Mouse (Mus musculus): ENCODE measurements around the gene Rwdd4a. TPM values are rescaled to one million over a fixed set of nuclear protein-coding genes. Genes with fewer than 3 reads are reported as not detected.

Gene Rwdd4a
- 10 to 100 TPM; 32.9 to 34.0 TPM for total RNA-seq (2021)

DNA sequence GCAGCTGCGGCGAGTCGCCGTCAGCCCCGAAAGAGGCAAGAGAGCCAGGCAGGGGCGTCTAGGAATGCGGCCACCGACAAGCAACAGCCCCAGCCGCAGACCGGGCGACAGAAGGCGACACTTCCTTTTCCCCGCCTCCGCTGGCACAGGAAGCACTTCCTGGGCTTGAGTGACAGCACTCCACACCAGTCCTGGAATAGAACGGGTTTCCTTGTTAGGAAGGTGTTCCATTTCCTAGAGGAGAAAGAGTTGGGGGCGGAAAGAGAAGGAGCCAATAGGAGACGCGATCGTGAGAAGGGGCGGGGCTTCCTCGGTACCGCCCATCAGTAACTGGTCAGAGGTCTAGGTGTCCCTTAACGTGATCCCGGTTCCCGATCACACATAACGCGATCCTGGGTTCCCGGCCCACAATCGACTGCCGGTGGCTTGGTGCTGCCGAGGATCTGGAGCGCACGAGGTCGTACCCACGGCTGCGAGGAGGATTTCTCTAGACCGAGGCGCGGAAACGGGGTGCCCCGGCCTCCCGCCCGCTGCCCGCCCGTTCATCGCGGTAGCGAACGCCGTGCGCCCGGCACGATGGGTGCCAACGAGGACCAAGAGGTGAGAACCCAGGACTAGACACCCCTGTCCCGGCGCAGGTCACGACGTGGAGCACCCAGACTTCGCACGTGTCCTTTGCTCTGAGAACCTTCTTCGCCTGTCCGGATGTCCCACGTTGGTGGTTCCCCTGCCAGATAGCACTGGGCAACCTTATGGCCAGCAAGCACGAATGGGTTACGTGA lies at the start of gene Rwdd4a, which contains the start of gene Trappc11:
TSS of gene Rwdd4a (plus strand) at position 321 of the 782 bp plus-strand sequence.
TSS of gene Trappc11 (minus strand) at position 127 of the 782 bp plus-strand sequence.
- DNase-seq (ENCODE audit: low spot score in 2 of 2) = peak; percentile 94 to 99
- intact Hi-C loops (cut with DNase I) = loop anchor here (5.0 kb wide), 2 partner anchors 139 to 159 kb away; no protein-coding TSS in a partner anchor

DNA sequence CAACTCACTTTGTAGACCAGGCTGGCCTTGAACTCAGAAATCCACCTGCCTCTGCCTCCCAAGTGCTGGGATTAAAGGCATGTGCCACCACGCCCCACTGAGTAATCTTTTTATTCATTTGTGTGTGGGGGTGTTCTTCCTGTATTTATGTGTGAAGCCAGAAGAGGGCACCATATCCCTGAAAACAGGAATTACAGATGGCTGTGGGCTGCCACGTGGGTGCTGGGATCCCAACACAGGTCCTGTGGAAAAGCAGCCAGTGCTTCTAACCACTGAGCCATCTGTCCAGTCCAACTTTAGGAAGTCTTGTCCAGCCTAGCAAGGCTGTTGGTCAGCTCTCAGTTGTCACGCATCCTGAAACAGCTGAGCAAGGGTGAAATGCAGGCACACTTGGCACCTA lies 46.2 kb upstream of the Rwdd4a start:
- DNase-seq (ENCODE audit: low spot score in 2 of 2) = no peak

DNA sequence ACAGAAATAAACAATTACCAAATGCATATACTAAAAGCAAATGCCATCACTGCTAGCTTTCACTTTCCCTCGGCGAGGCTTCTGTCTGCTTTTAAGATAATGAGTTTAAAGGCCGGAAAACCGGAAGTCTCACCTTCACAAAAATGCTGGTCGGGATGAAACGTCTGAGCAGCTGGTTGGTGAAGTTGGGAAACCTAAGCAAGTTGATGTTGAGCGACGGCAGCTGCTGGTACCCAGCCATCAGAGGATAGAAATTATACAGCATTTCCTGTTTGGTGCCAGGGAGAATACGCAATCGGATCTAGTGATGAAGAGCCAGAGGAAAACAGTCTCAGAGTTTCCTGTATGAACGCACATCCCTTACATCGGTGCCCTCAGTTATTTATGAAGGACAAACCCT lies 40.4 kb upstream of the Rwdd4a start:
- intact Hi-C loops (cut with DNase I) = no loop called here
- DNase-seq (ENCODE audit: low spot score in 2 of 2) = no peak

More for the DNA sequence above, 46.2 kb upstream of the Rwdd4a start:
- intact Hi-C loops (cut with DNase I) = no loop called here

DNA sequence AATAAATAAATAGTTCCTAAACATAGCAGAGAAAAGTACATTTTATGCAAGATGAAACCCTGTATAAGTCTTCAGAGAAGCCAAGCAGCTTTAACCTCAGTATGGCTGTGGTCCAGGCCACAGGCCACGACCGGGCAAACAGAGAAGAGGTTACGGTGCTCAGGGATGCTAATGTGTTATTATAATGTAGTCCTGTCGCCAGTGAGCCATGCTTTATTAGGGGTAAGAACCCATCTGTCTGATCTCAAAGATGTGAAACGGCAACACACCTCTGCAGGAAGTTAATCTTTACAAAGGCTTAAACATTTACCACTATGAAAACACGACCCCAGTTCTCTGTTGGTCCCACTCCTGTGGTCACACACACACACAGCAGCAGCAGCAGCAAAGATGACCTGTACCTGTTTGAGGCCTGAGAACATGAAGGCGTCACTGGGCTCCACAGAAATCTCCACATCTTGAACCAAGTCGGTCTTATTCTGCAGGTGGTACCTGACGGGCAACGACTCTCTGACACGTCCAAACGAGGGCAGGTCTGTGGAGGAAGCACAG lies 38.8 kb upstream of the Rwdd4a start:
- intact Hi-C loops (cut with DNase I) = no loop called here
- DNase-seq (ENCODE audit: low spot score in 2 of 2) = no peak

DNA sequence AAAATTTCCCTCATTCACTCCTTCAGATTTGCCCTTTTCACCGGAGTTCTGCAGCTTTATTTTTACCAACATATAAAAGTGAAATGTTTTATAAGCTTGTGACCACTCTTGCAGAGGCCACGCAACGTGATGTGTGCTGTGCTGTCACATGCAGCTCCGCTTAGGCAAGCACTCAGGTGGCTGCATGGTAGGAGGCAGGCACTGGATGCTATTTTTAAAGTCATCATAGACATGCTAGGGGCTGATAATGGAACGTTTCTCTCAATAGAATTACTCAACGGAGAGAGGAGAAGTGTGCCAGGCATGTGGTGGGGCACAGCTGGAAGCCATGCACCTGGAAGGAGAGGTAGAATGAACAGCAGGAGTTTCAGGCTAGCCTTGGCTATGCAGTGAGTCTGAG lies 38.0 kb upstream of the Rwdd4a start:
- intact Hi-C loops (cut with DNase I) = no loop called here
- DNase-seq (ENCODE audit: low spot score in 2 of 2) = no peak

DNA sequence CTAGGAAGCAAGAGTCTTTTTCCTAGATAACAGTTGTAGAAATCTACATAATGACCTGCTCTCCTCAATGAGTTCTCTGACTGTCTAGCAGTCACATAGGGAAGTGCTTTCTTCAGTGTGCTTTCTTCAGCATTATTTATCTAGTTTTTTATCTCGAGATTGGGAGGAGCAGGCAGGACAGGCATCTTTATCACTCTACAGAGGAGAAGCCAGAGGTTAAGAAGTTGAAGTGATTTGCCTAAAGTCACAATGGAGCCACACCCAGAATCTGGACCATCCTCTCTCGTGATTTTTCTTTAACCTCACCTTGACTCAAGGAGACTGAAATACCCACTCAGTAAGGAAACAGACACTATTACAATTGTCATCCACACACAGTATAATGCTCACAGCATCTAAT lies 31.5 kb upstream of the Rwdd4a start:
- no peak for DNase-seq (ENCODE audit: low spot score in 2 of 2)
- intact Hi-C loops (cut with DNase I) = no loop called here

DNA sequence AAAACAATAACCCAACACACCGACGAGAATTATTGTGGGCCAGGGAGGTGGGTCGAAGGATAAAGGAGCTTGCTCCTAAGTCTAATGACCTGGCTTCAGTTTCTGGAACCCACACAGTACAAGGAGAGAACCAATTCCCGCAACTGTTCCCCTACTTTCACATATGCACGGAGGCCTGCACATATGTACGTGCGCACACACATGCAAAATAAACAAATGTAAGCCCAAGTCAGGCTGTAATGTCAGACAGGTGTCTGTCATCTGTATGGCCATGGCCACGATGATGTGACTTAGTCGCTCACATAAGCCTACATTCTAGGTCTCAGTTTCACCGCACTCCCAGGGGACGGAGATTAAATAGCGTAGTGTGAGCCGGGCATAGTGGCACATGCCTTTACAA lies 30.9 kb upstream of the Rwdd4a start:
- intact Hi-C loops (cut with DNase I) = no loop called here
- no peak for DNase-seq (ENCODE audit: low spot score in 2 of 2)

DNA sequence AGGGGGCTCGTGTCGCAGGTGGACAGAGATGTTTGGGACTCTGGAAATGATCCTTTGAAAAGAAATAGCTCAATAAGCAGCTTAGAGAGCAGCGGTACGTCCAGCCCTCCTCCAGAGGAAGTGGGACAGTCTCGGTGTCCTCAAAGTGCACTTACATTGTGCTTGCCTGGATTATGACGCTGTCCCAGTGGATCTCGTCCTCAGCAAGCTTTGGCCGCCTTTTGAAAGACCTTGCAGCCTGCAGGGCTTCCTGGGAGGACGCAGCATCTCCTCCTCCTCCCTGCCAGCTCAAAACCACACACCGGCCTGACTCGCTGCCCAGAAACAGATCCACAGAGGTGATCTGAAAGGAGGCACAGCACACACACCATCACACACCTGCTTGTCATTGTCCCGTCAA lies 28.0 kb upstream of the Rwdd4a start:
- intact Hi-C loops (cut with DNase I) = no loop called here
- DNase-seq (ENCODE audit: low spot score in 2 of 2) = no peak

DNA sequence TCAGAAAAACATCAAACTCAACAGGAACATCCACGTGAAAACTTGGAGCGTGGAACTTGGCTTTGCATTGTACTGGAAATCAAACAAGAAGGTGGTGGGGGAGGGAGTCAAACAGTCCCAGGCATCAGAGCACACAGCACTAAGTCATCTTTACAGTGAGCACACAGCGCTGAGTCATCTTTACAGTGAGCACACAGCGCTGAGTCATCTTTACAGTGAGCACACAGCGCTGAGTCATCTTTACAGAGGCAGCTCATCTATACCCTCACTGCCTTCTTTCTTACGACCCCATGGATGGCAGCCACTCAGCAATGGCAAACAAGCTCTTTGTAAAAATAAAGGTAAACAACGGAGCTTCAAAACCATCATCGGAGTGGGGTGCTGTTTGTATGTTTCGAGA lies 22.5 kb upstream of the Rwdd4a start:
- intact Hi-C loops (cut with DNase I) = no loop called here
- DNase-seq (ENCODE audit: low spot score in 2 of 2) = no peak

DNA sequence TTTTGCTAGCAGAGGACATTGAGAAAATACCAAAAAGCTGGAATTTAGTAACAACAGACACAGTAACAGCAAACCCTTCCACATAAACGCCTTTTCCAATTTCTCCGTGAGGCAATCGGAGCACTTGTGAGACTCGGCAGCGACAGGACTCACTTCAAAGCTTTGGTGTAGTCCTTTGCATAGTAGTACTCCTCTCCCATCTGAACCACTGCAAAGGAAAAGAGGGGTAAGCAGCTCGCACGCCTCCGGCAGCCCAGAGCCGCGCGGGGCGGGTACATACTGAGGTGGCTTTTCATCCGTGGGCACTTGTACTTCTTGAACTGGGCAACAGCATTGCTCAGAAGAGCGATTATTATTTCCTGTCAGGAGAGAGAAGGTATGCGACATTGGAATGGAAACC lies 19.9 kb upstream of the Rwdd4a start:
- intact Hi-C loops (cut with DNase I) = no loop called here

DNA sequence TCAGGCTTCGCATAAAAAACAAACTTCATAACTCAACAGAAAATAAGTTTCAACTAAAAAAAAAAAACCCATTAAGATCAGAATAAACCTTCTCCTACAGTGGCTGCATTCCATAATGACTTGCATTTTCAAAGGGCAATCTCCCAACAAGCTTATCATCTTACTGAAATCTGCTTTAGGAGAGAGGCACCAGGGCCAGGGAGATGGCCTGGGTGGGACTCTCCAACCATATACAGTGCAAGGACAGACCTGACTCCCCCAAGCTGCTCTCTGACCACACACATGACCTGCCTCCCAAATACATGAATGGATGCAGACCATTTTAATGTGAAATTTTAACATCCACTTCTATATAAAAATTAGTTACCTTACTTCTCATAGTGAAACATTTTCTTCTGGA lies 5.4 kb upstream of the Rwdd4a start:
- no peak for DNase-seq (ENCODE audit: low spot score in 2 of 2)
- intact Hi-C loops (cut with DNase I) = no loop called here

More for the DNA sequence above, 19.9 kb upstream of the Rwdd4a start:
- no peak for DNase-seq (ENCODE audit: low spot score in 2 of 2)

DNA sequence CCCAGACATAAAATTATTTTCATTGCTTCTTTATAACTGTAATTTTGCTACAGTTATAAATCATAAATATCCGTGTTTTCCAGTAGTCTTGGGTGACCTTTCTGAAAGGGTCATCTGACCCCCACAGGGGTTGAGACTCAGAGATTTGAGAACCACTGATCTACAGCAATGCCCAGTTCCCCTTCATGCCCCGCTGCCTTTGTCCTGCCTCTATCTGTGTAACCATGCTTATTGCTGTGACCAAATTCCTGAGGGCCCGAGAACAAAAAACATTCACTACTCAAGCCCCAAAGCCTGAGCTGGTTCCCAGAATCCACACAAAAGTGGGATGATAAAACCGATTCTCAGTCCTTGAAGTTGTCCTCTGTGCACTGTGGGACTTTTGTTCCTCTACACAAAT lies 4.9 kb downstream of the Rwdd4a start:
- DNase-seq (ENCODE audit: low spot score in 2 of 2) = no peak
- intact Hi-C loops (cut with DNase I) = no loop called here

DNA sequence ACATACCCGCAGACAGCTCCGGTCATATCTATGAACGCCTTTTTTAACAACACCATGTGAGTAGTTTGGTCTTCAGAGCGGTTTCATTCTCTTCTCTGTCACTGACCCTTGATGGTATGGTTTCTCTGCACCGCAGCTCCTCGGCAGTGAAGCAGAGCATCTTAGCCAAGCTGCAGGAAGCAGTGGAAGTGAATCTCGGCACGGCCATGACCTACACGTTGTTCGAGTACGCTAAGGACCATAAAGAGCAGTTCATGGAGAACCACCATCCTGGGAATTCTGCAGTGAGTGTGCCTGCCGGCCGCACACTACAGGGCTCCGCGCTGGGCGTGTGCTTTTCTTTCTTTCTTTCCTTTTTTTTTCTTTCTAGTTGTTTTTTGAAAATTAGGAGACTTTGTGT lies 9.3 kb downstream of the Rwdd4a start:
- no peak for DNase-seq (ENCODE audit: low spot score in 2 of 2)
- intact Hi-C loops (cut with DNase I) = no loop called here

DNA sequence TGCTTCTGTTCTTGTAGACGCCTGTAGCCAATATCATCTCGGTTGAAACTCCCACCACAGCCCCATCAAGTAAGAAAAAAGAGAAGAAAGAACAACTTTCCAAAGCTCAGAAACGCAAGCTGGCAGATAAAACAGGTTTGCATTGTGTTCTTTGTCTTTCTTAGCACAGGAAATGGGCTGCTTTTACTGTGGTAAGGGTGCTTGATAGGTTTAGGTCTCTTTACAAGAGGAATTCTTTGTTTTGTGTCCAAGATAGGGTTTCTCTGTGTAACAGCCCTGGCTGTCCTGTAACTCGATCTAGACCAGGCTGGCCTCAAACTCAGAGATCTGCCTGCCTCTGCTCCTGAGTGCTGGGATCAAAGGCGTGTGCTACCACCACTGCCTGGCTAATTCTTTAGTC lies 10.6 kb downstream of the Rwdd4a start:
- intact Hi-C loops (cut with DNase I) = no loop called here

DNA sequence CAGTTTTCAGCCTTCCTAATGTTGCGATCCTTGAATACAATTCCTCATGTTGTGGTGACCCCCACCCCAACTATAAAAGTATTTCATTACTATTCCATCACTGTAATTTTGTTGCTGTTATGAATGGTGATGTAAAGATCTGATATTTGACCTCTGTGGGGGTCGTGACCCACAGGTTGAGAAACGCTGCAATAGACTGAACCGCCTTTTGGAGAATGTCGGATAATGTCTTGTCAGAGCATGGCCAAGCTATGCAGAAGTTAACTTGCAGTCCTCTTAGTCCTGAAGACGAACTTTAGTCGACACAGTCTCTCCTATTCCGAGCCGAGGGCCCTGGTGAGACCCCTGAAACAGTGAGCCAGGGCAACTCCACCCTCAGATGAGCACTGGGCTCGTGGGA lies 13.6 kb downstream of the Rwdd4a start:
- intact Hi-C loops (cut with DNase I) = no loop called here

More for the DNA sequence above, 10.6 kb downstream of the Rwdd4a start:
- DNase-seq (ENCODE audit: low spot score in 2 of 2) = no peak

DNA sequence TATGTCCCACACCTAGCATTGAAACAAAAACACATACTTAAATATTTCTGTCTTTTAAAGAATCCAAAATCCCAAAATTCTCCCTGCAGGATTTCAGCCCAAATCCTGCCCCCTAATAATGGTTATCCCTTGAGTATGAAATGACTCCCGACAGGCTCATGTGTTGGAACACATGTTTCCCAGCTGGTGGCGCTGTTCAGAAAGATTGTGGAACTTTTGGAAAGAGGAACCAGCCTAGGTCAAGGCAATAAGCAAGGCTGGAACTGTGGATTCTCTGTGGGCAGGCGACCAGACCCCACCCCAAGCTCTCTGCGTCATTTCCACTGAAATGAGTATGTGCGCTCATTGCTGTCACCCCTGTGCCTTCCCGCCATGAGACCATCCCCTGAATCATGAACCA lies 20.1 kb downstream of the Rwdd4a start:
- intact Hi-C loops (cut with DNase I) = loop anchor here (5.0 kb wide), 1 partner anchor 139 kb away; no protein-coding TSS in a partner anchor
- no peak for DNase-seq (ENCODE audit: low spot score in 2 of 2)

More for the DNA sequence above, 13.6 kb downstream of the Rwdd4a start:
- DNase-seq (ENCODE audit: low spot score in 2 of 2) = no peak

DNA sequence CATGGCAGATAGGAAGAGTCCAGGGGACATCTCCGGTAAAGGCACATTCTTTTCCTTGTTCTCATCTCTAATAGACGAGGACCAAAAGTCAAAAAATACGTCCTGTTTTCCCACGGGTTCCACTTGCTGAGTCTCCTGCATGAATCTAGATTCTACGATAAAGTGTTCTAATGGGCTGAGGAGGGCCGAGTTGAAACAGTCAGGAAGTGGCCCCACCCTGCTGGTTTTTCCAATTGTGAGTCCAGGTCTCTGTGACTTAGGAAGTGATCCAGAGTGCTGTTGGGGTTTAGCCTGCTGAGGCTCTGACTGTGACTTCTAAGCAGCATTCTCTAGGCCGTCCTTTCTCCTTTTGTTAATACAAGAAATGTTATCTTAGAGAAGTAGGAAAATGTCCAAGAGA lies 23.0 kb downstream of the Rwdd4a start:
- intact Hi-C loops (cut with DNase I) = no loop called here
- DNase-seq (ENCODE audit: low spot score in 2 of 2) = no peak

DNA sequence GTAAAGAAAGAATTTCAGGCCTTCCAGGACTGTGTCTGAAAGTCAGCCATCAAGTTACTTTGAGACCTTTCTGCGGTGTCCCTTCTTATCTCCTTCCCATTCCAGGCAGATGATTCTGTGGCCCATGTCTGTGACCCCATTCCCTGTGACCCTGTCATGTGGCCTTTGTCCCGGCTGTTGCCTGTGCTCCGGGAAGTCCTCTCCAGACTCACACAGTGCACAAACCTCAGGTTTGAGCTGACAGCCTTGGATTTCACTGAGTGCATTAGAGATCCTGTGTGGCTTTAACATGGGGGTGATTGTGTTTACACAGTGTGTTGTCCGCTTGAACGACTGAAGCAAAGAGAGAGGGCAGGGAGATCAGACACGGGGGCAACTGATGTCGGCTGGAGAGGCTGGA lies 24.8 kb downstream of the Rwdd4a start:
- intact Hi-C loops (cut with DNase I) = no loop called here
- DNase-seq (ENCODE audit: low spot score in 2 of 2) = no peak

DNA sequence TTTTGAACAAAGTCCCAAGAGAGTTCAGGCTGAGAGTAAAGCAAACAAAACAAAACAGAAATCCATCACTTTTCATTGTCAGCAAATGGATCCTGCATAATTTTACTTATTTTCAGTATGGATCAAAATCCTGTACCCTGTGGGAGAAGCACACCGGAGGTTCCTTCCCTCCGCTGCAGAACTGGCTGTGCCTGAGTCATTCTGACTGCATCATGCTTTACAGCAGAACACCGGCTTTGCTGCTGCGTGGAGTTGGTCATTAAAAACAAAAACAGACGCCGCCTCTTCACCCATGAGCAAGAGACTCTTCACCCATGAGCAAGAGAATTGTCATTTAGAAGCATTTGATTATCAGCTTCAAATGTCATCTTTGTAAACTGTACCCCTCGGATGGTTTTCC lies 27.3 kb downstream of the Rwdd4a start:
- peak in 1 of 2 experiments; percentile 42 for DNase-seq (ENCODE audit: low spot score in 2 of 2)
- intact Hi-C loops (cut with DNase I) = loop anchor here (5.0 kb wide), 1 partner anchor 82 kb away; no protein-coding TSS in a partner anchor

DNA sequence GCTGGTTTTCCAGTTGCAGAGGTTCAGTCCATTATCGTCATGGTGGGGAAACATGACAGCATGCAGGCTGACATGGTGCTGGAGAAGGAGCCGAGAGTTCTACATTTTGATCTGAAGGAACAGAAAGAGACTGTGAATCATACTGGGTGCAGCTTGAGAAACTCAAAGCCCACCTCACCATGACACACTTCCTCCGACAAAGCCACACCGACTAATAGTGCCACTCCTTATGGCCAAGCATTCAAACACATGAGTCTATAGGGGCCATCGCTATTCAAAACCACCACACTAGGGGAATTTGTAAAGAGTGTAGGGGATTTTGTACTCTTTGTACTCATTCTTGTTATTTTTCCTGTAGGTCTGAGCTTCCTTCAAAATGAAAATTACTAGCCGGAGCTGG lies 33.1 kb downstream of the Rwdd4a start:
- DNase-seq (ENCODE audit: low spot score in 2 of 2) = no peak
- intact Hi-C loops (cut with DNase I) = no loop called here

DNA sequence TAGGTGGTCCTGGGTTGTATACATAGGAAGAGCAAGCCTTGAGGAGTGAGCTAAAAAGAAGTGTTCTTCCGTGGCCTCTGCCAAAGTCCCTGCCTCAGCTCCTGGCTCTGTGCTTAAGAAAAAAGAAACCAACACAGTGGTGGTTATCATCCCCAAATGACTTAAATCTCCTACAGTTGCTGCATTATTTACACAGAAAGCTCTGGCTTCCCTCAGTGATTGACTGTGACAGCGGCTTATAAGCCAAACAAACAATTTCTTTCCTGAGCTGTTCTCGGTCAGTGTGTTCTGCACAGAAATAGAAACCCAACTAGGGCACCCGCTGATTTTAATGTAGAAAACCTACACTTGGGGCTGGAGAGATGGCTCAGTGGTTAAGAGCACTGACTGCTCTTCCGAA lies 34.6 kb downstream of the Rwdd4a start:
- DNase-seq (ENCODE audit: low spot score in 2 of 2) = no peak
- intact Hi-C loops (cut with DNase I) = no loop called here
